Mouse (Mus musculus): Measurements from ENCODE around the gene S100a10.

GRCm38 (mm10) chr3:93580039-93580403, 25.1 kb downstream of the S100a10 start:
- TF ChIP-seq POLR2A (IDR thresholded peaks at IDR 0.05; ENCODE audit: borderline replicate concordance, insufficient read depth, low read length) (no peak), CTCF (IDR thresholded peaks at IDR 0.05; ENCODE audit: borderline replicate concordance, insufficient read depth, low read depth, low read length) (no peak)

Measured in cerebellum, adult 2 months (tissue).